Mouse (Mus musculus): ENCODE data around the gene Rrp12. TPM values are rescaled to one million over a fixed set of nuclear protein-coding genes. Genes with fewer than 3 reads are reported as not detected.

The Rrp12 gene
- total RNA-seq, 4 experiments from 2014 or later = 15.8 to 17.9 (median 17.0) TPM

- peak; percentile 78 for DNase-seq
These were observed 66.4 kb downstream of the Rrp12 start, which contains the start of gene Frat1 for GRCm38 (mm10) chr19:41829381-41830105. Gene Frat1 (plus strand): TSS chr19:41829970.

- no peak for DNase-seq
These were observed 67.0 kb downstream of the Rrp12 start for GRCm38 (mm10) chr19:41828941-41829340.

- no peak for DNase-seq
These were observed 69.4 kb downstream of the Rrp12 start for GRCm38 (mm10) chr19:41826529-41826928.

GRCm38 (mm10) chr19:41824950-41825349, 71.0 kb downstream of the Rrp12 start:
- no peak for DNase-seq

- no peak for DNase-seq
These were observed 73.4 kb downstream of the Rrp12 start for GRCm38 (mm10) chr19:41822589-41822988.

DNA sequence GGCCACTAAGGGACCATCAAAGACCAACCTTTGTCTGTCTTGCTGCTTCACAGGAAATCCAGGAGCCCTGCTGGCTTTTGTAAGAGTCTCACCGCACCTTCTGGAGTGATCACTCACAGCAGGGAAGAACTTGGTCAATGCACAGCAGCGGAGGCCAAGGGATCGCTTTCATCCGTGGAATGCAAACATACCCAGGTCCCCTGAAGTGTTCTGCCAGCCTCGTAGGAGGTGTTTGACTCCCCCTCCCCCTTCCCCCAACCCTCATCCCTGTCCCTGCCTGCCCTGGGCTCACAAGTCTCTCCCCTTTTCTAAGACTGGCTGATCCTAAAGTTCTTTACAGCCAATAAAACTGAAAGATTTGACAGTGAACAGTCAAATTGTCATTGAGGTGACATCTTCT, 74.5 kb downstream of the Rrp12 start:
- no peak for DNase-seq

- DNase-seq = no peak
These were observed 77.2 kb downstream of the Rrp12 start for GRCm38 (mm10) chr19:41818749-41819148.

- DNase-seq = no peak
These were observed 78.6 kb downstream of the Rrp12 start for GRCm38 (mm10) chr19:41817325-41817724.

DNA sequence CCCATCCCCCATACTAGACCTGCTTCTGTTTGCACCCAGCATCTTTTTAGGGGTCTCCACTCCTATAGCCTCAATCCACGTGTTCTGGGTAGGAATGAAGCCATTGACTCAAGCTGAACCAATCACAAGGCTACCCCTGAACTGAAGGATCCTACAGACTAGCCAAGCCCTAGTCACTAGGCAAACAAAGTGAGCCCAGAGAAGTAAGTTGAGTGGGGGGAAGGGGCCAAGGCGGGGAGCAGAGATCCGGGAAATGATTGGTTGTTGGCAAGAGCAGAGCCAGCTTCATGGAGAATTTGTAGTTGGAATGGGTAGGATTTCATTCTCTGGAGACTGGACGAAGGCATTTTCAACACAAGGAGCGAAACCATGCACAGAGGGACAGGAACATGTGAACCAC, 79.1 kb downstream of the Rrp12 start:
- no peak for DNase-seq

DNA sequence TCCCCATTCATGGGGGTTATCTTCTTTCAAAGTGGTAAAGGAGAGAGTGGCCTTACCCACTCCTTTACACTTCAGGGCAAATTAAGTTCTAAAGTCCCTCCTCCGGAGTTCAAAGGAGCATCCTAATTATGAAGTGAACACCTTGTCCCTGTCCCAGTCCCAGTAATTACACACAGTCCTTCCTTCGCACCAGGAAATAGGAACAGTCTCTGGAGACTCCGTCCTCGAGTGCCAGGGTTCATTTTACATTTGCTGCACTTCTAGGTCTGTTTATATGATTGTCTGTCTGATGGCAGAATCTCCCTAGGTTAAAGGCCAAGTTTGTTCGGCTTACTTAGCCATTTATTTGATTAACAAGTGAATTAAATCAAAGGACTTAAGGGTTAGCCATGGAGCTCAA, 79.6 kb downstream of the Rrp12 start:
- no peak for DNase-seq

GRCm38 (mm10) chr19:41813374-41813773, 82.6 kb downstream of the Rrp12 start:
- no peak for DNase-seq

Other genes with a start within 250 kb of the Rrp12 start
- gene Slit1, start 152.5 kb downstream of the Rrp12 start, total RNA-seq (2022) = 10 to 100 TPM in 2 of 4 experiments, 1 to 10 TPM in 2; 5.7 to 32.3 (median 14.2) TPM
- 1 to 10 TPM; 4.5 to 8.6 (median 7.2) TPM for gene Arhgap19, start 94.1 kb downstream of the Rrp12 start, total RNA-seq (2022)
- 1 to 10 TPM; 7.5 to 9.2 (median 8.8) TPM for gene Frat1, start 66.2 kb downstream of the Rrp12 start, total RNA-seq (2022)
- gene Frat2, start 48.0 kb downstream of the Rrp12 start, total RNA-seq (2022) = 1 to 10 TPM; 1.8 to 4.4 (median 3.8) TPM
- gene Pgam1, start 15.8 kb upstream of the Rrp12 start, total RNA-seq (2022) = 100 to 1,000 TPM; 650 to 931 (median 818) TPM
- 10 to 100 TPM; 26.6 to 34.0 (median 30.8) TPM for gene Exosc1, start 37.2 kb upstream of the Rrp12 start, total RNA-seq (2022)
- gene Zdhhc16, start 37.3 kb upstream of the Rrp12 start, total RNA-seq (2022) = 10 to 100 TPM; 29.5 to 40.7 (median 34.8) TPM
- 10 to 100 TPM; 25.4 to 36.3 (median 29.7) TPM for gene Mms19, start 85.0 kb upstream of the Rrp12 start, total RNA-seq (2022)
- gene Ubtd1, start 85.6 kb upstream of the Rrp12 start, total RNA-seq (2022) = 10 to 100 TPM; 17.2 to 23.2 (median 21.2) TPM
- 1 to 10 TPM in 1 of 4 experiments, under 1 TPM in 2, not detected in 1; 0.27 to 1.3 (median 0.42) TPM for gene Ankrd2, start 139.8 kb upstream of the Rrp12 start, total RNA-seq (2022)
- gene Hoga1, start 149.4 kb upstream of the Rrp12 start, total RNA-seq (2022) = 10 to 100 TPM in 2 of 4 experiments, 1 to 10 TPM in 2; 2.8 to 17.4 (median 9.1) TPM
- 1 to 10 TPM in 2 of 4 experiments, under 1 TPM in 2; 0.58 to 3.5 (median 1.5) TPM for gene 4933411K16Rik, start 156.1 kb upstream of the Rrp12 start, total RNA-seq (2022)
- 10 to 100 TPM in 3 of 4 experiments, 1 to 10 TPM in 1; 9.1 to 25.1 (median 19.8) TPM for gene Morn4, start 190.2 kb upstream of the Rrp12 start, total RNA-seq (2022)
- gene Pi4k2a, start 194.3 kb upstream of the Rrp12 start, total RNA-seq (2022) = 10 to 100 TPM; 78.8 to 81.8 (median 80.4) TPM
- gene Avpi1, start 232.9 kb upstream of the Rrp12 start, total RNA-seq (2022) = 100 to 1,000 TPM in 1 of 4 experiments, 10 to 100 TPM in 3; 53.5 to 107 (median 73.9) TPM